Mouse (Mus musculus) intestine, embryonic 14.5 days (tissue): Measurements from ENCODE around the gene Pacsin2. TPM values are rescaled to one million over a fixed set of nuclear protein-coding genes. Genes with fewer than 3 reads are reported as not detected.
"Not testable (repeated sequence)": the region's sequence is repeated elsewhere in the genome, so short reads cannot be mapped to it uniquely, and the experiment has no call there.

Source experiments
- ATAC-seq: fragments of 200-750 bp; cut with Nextera tagmentation; replicated peaks from 2 replicates; pipeline ENCODE4 v1.8.0; 2017; ENCODE audit warnings: low read depth, moderate number of reproducible peaks, moderate TSS enrichment, moderate library complexity; ENCODE audit not compliant: low FRiP score, low TSS enrichment
- DNase-seq: peaks from one replicate; pipeline ENCODE4 v3.0.0-alpha.2; 2018; ENCODE audit warnings: low spot score
- H3K27ac ChIP-seq: fragments of 300-500 bp; sonication (generic); 2 replicates; pipeline ENCODE4 v1.5.1; 2014; ENCODE audit warnings: low read depth, mild to moderate bottlenecking, control low read depth
- H3K27me3 ChIP-seq: fragments of 300-500 bp; sonication (generic); replicated peaks from 2 replicates; pipeline ENCODE4 v1.6.1; 2014; ENCODE audit warnings: low read length, control low read depth; ENCODE audit not compliant: control insufficient read depth, insufficient read depth
- H3K36me3 ChIP-seq: fragments of 300-500 bp; sonication (generic); 2 replicates; pipeline ENCODE4 v1.6.1; 2014; ENCODE audit warnings: low read length, control low read depth; ENCODE audit not compliant: control insufficient read depth, insufficient read depth
- H3K4me1 ChIP-seq: fragments of 300-500 bp; sonication (generic); replicated peaks from 2 replicates; pipeline ENCODE4 v1.6.1; 2014; ENCODE audit warnings: low read length, control low read depth, mixed read lengths; ENCODE audit not compliant: control insufficient read depth, insufficient read depth
- H3K4me2 ChIP-seq: fragments of 300-500 bp; sonication (generic); 2 replicates; pipeline ENCODE4 v1.6.1; 2014; ENCODE audit warnings: low read length
- H3K4me3 ChIP-seq: fragments of 300-500 bp; sonication (generic); 2 replicates; pipeline ENCODE4 v1.5.1; 2014; ENCODE audit warnings: low read depth, low read length, control low read depth, mixed read lengths
- H3K9ac ChIP-seq: fragments of 300-500 bp; sonication (generic); 2 replicates; pipeline ENCODE4 v1.6.1; 2014; ENCODE audit warnings: mild to moderate bottlenecking, low read length
- H3K9me3 ChIP-seq: fragments of 300-500 bp; sonication (generic); 2 replicates; pipeline ENCODE4 v1.6.1; 2016; ENCODE audit warnings: low read length, control low read depth; ENCODE audit not compliant: control insufficient read depth
- WGBS: fragments of 180-500 bp; shearing (Covaris S2); extraction: QIAGEN DNeasy Blood & Tissue Kit; methylation state at CpG from one replicate; pipeline ENCODE4 v1.1.7; 2014; 5-methylcytosine and 5-hydroxymethylcytosine counted together
- polyA plus RNA-seq: library from polyadenylated mRNA; unstranded; fragments of >200 nt; fragmentation: Nextera tagmentation; extraction: Ambion mirVana; gene quantifications from 2 replicates; pipeline ENCODE4 v1.2.1, GENCODE M21; 2014

Gene Pacsin2
- polyA plus RNA-seq, 1 experiment from 2014 or later: 63.9 TPM

DNA sequence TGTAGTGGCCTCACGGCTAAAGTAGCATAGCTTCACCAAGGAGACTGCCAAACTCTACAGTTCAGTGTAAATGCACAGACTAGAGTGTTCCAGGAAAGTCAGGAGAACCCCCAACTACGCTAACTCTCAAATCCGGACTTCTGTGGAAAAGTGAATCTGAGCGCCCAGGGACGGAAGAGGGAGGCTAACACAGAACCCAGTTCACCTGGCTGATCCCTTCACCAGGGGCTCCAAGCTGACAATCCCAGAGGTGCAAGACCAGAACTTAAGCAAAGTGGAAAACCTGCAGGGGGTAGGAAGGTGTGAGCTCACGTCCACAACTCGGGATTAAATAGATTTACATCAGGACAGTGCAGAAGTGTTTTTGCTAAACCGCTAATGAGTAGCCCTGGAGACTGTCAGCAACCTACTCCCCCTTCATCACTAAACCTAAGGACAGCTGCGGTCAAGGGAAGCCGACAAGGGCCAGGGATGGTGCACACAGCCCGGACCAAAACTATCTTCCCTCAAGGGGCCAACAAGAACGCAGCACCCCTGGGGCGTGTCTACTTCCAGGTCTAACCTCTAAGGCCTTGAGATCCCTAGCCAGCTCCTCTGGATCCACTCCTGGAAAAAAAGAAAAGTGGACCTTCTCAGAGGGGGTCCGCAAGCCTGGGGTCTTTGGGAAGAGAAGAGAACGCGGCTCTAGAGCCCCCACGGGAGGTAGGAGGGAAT lies 880 bp downstream of the Pacsin2 start:
- no peaks in the 10 kb centered on the region for H3K27me3 ChIP-seq
- no peaks in the 10 kb centered on the region for H3K9me3 ChIP-seq
- 0 out of 2 replicates have a peak, but pooled peaks have one; percentile 1 for ATAC-seq
- H3K4me1 ChIP-seq: peaks cover 12% of the 10 kb centered on the region
- DNase-seq: peak; percentile 60
- H3K36me3 ChIP-seq: no peaks in the 10 kb centered on the region
- peak overlapping the region; percentile 89 for H3K4me2 ChIP-seq
- WGBS: 7% methylated on average over 17 of the region's 17 CpGs
- H3K27ac ChIP-seq: peak overlapping the region; percentile 67
- peak overlapping the region; percentile 76 for H3K9ac ChIP-seq
- H3K4me3 ChIP-seq: peak overlapping the region; percentile 77

- not testable (repeated sequence) for H3K27ac ChIP-seq, H3K9me3 ChIP-seq, H3K9ac ChIP-seq, H3K27me3 ChIP-seq, H3K4me3 ChIP-seq, DNase-seq, ATAC-seq, H3K36me3 ChIP-seq
- H3K4me2 ChIP-seq: peak overlapping the region; percentile 89
- peaks cover 12% of the 10 kb centered on the region for H3K4me1 ChIP-seq
- WGBS: 71% methylated on average over 7 of the region's 8 CpGs
These were observed 2.1 kb downstream of the Pacsin2 start for GRCm38 (mm10) chr15:83462349-83462748.

GRCm38 (mm10) chr15:83460891-83461290 lies 3.5 kb downstream of the Pacsin2 start:
- H3K4me3 ChIP-seq: no peak overlapping the region
- peaks cover 12% of the 10 kb centered on the region for H3K4me1 ChIP-seq
- no peaks in the 10 kb centered on the region for H3K27me3 ChIP-seq
- ATAC-seq: no peak
- 74% methylated on average over 3 of the region's 3 CpGs for WGBS
- no peaks in the 10 kb centered on the region for H3K9me3 ChIP-seq
- no peak overlapping the region for H3K4me2 ChIP-seq
- no peak overlapping the region for H3K27ac ChIP-seq
- H3K9ac ChIP-seq: no peak overlapping the region
- H3K36me3 ChIP-seq: no peaks in the 10 kb centered on the region
- DNase-seq: no peak

DNA sequence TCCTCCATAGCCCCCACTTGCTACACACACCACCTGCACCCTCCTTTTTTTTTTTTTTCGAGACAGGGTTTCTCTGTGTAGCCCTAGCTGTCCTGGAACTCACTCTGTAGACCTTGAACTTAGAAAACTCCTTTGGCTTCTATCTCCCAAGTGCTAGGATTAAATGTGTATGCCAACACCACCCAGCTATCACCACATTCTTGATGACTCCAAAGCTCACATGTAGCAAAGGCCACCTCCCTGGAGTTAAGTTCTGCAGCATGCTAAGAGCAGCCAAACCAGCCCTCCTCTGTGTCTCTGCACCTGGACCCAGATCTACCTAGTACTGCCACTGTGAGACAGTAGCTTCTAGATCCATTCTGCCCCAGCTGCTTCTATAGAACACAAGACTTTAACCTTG lies 6.9 kb downstream of the Pacsin2 start:
- DNase-seq (no peak), ATAC-seq (no peak)
- no peaks in the 10 kb centered on the region for H3K9me3 ChIP-seq
- 94% methylated on average over 1 of the region's 1 CpGs for WGBS
- H3K36me3 ChIP-seq: no peaks in the 10 kb centered on the region
- no peak overlapping the region for H3K9ac ChIP-seq
- H3K27ac ChIP-seq: no peak overlapping the region
- peaks cover 2% of the 10 kb centered on the region; the same call in 1 of the 2 replicates for H3K4me1 ChIP-seq
- no peak overlapping the region for H3K4me2 ChIP-seq
- no peak overlapping the region for H3K4me3 ChIP-seq
- no peaks in the 10 kb centered on the region for H3K27me3 ChIP-seq

DNA sequence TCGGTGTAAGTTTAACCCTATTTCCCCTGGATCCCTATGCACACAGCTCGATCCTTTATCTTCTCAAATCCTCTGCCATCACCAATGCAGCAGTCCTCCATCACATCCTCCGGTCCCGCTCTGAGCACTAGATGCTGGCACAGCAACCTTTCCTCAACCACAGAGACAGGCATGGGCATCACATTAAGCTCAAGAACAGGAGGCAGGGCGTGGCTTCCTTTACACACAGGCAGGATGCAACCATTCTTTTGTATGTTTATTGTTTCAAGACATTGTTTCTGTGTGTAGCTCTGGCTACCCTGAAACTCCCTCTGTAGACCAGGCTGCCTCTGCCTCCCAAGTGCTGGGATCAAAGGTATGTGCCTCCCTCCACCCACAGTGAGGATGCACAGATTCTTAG lies 8.8 kb downstream of the Pacsin2 start:
- H3K4me3 ChIP-seq: no peak overlapping the region
- H3K36me3 ChIP-seq: no peaks in the 10 kb centered on the region
- H3K27me3 ChIP-seq: no peaks in the 10 kb centered on the region
- peaks cover 14% of the 10 kb centered on the region for H3K4me1 ChIP-seq
- H3K9ac ChIP-seq: no peak overlapping the region
- no peak overlapping the region for H3K4me2 ChIP-seq
- no peaks in the 10 kb centered on the region for H3K9me3 ChIP-seq
- no peak for DNase-seq
- H3K27ac ChIP-seq: no peak overlapping the region
- WGBS: 89% methylated on average over 5 of the region's 5 CpGs
- ATAC-seq: no peak

DNA sequence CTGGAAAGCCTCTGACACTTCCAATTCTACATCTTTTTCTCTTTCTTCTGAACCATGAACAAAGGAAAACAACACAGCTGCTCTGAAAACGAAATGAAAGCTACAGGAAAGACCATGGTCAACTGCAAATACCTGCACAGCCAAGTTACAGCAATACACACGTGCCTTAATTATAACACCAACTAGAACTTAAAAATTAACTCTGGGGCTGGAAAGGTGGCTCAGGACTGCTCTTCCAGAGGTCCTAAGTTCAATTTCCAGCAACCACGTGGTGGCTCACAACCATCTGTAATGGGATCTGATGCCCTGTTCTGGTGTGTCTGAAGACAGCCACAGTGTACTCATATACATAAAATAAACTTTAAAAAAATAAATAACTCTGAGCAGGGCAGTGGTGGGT lies 9.4 kb downstream of the Pacsin2 start:
- Histone ChIP-seq H3K4me2 (no peak overlapping the region), H3K9ac (no peak overlapping the region), H3K9me3 (no peaks in the 10 kb centered on the region), H3K4me3 (no peak overlapping the region), H3K36me3 (no peaks in the 10 kb centered on the region), H3K27ac (no peak overlapping the region), H3K4me1 (peaks cover 14% of the 10 kb centered on the region), H3K27me3 (no peaks in the 10 kb centered on the region)
- WGBS: 72% methylated on average over 3 of the region's 3 CpGs
- ATAC-seq: no peak
- no peak for DNase-seq

DNA sequence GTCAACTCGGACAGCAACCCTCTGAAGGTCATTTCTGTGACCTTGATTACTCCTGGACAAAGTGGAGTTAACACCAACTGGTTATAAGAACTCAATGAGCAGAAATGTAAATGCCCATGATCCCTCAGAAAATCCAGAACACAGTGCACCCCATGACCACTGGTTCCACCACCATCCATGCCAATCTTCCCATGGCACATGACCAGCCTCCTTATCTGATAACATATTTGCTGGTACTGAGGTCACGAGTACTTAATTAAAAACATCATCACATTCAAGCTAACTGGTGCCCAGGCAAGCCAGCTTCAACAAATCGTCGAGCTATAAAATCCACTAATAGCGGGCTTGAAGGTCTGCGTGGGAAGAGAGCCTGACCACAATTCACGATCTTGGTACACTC lies 10.0 kb downstream of the Pacsin2 start:
- no peaks in the 10 kb centered on the region for H3K36me3 ChIP-seq
- H3K4me2 ChIP-seq: no peak overlapping the region
- 83% methylated on average over 7 of the region's 7 CpGs for WGBS
- DNase-seq (no peak), ATAC-seq (no peak)
- H3K9me3 ChIP-seq: no peaks in the 10 kb centered on the region
- H3K27me3 ChIP-seq: no peaks in the 10 kb centered on the region
- no peak overlapping the region for H3K27ac ChIP-seq
- no peak overlapping the region for H3K9ac ChIP-seq
- H3K4me1 ChIP-seq: peaks cover 14% of the 10 kb centered on the region
- no peak overlapping the region for H3K4me3 ChIP-seq

- no peak for ATAC-seq
- no peak overlapping the region for H3K4me3 ChIP-seq
These were observed 10.5 kb downstream of the Pacsin2 start for GRCm38 (mm10) chr15:83453879-83454278.

GRCm38 (mm10) chr15:83452219-83452760 lies 12.1 kb downstream of the Pacsin2 start:
- Histone ChIP-seq H3K4me2 (no peak overlapping the region), H3K27ac (0 out of 2 replicates have a peak overlapping the region, but pooled peaks have one; percentile 1), H3K36me3 (no peaks in the 10 kb centered on the region), H3K9me3 (no peaks in the 10 kb centered on the region), H3K4me1 (peaks cover 30% of the 10 kb centered on the region), H3K27me3 (no peaks in the 10 kb centered on the region), H3K9ac (no peak overlapping the region), H3K4me3 (no peak overlapping the region)
- WGBS: 72% methylated on average over 7 of the region's 7 CpGs
- ATAC-seq (no peak), DNase-seq (no peak)

More at GRCm38 (mm10) chr15:83453879-83454278, 10.5 kb downstream of the Pacsin2 start:
- no peaks in the 10 kb centered on the region for H3K27me3 ChIP-seq
- H3K36me3 ChIP-seq: no peaks in the 10 kb centered on the region
- no peak overlapping the region for H3K27ac ChIP-seq
- H3K9ac ChIP-seq: no peak overlapping the region
- DNase-seq: no peak
- WGBS: 72% methylated on average over 3 of the region's 3 CpGs
- peaks cover 14% of the 10 kb centered on the region for H3K4me1 ChIP-seq
- H3K9me3 ChIP-seq: no peaks in the 10 kb centered on the region
- H3K4me2 ChIP-seq: no peak overlapping the region
